Mouse (Mus musculus) CH12F3 (cell line): ENCODE data around the gene Gm5108.

Experiments
- in situ Hi-C: fragments of 300-500 bp; cut with MboI; formaldehyde crosslinking; loops from 2 replicates; pipeline ENCODE4 v1.14.3; 2020; ENCODE audit warnings: low sequenced_read_pairs

Gm5108 gene

GRCm38 (mm10) chr5:67941369-67941768, at the start of gene Gm5108:
Gm5108 (plus strand) TSS chr5:67941669.
- in situ Hi-C loops, result no loop called here

DNA sequence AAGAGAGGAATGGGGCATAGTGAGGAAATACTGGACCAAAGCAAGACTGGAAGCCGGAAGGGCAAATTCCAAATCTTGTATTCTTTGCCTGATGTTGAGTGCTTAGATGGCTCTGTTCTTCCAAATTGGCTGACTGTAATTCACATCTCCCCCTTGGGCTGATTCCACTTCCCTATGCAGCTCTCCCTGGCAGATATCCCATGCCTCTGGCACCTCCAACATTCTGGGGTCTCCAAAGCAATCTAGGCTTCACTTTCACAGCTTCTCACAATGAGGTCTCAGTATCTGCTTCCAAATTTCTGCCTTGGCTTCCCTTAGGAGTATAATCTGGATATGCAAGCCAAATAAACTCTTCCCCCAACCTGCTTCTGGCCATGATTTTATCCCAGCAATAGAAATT, 42.5 kb upstream of the Gm5108 start:
- in situ Hi-C loops, result no loop called here

GRCm38 (mm10) chr5:67904555-67904954, 36.9 kb upstream of the Gm5108 start:
- in situ Hi-C loops, result no loop called here

- in situ Hi-C loops, result no loop called here
Measured at GRCm38 (mm10) chr5:67930584-67930983, 10.9 kb upstream of the Gm5108 start.

DNA sequence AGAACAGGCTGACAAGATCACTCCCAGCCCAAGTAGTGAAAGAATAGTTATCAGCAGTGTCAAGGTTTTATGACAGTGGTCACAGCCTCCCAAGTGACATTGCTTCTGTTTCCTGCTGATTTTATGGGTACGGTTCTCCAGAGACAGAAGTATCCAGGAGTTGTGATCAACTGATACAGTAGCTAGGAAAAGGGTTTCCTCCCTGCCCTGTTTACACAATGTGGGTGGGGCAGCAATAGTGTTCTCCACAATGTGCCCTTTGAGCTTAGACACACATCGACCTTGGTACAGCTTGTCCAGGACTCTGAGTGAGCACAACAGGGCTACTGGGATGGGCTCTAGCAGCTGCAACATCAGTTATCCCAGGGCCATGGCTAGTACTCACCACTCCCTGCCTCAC, 9.8 kb upstream of the Gm5108 start:
- in situ Hi-C loops, result no loop called here

- in situ Hi-C loops, result no loop called here
Measured at GRCm38 (mm10) chr5:67943199-67943598, 1.7 kb downstream of the Gm5108 start.

- in situ Hi-C loops, result no loop called here
Measured at GRCm38 (mm10) chr5:67944074-67944785, 2.8 kb downstream of the Gm5108 start.

DNA sequence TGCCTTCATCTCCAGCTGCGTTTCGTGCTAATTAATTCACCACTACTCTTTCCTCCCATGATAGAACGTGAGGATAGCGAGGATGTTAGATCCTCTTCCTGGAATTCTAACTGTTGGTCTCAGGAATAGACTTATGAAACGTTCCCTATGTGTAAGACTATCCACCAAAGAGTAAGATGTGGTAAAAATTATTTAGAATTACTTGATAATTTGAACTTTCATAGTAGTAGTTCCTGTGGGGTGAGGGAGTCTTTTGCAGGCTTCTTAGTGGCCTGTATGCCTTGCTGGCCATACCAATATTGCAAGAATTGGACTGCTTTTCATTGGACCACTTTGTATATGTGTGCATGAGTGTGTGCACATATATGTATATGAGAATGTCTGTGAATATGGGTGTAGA, 4.9 kb downstream of the Gm5108 start, which contains the start of gene Gm21905:
TSS of gene Gm21905 (minus strand) at position 101 of the 400 bp plus-strand sequence.
- in situ Hi-C loops, result no loop called here

GRCm38 (mm10) chr5:67947006-67947405, 5.5 kb downstream of the Gm5108 start:
- in situ Hi-C loops, result no loop called here

GRCm38 (mm10) chr5:67948074-67948473, 6.6 kb downstream of the Gm5108 start:
- in situ Hi-C loops, result no loop called here

- in situ Hi-C loops, result no loop called here
Measured at GRCm38 (mm10) chr5:67954097-67954496, 12.6 kb downstream of the Gm5108 start.

DNA sequence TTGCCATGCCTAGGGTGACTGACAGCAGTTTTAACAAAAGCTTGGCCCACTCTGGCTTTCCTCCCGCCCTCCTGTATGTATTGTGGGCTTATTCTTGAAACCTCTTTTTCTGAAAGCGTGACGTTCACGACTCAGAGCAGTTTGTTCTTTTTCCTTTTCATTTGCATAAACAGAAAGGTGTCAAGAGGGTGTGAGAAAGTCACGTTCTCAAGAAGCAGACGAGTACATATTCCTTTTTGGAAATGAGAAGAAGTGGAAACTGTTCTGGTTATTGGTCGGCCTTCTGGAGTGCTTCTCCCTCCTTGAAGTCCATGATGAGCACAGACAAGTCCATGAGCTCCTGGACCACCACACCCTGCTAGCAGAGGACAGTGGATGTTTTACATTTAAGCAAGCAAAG, 14.0 kb downstream of the Gm5108 start:
- in situ Hi-C loops, result no loop called here

DNA sequence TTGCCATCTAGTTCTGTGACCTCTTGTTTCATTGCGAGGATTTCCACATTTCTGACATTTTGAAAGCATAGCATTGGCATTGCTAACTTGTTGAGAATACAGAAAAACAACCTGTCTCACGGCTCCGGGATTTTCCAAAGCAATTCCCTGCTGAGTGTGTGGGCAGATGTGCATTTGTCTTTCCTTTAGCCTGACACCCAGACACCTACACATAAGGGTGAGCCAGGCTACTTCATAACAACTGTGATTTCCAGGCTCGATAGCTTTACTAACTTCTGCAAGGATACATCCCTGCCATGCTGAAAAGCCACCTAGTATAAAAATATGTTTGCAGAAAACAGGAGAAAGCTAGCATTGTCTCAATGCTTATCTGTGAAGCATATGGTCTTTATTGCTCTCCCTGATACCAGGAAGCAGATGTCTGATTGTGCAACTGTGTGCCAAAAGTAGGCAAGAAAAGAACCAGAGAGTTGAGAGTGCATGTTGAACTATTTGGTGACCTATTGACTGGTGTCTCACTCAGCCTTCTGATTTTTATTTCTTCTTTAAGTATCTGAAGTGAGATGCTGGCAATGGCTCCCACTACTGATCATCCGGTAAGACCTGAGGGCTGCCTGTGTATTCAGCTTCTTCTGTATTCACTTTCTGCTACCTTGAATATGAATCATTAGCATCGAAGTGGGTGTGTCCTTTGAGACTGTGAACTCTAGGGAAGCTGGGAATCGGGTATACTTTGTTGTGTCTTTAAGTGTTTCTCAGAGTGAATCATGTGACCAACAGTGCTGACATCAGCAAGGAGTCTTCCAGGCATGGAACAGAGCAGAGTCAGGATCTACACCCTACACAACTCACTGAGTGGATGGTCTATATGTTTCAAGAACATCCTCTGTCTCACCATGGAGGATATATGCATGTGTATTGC, 20.5 kb downstream of the Gm5108 start:
- in situ Hi-C loops, result no loop called here

DNA sequence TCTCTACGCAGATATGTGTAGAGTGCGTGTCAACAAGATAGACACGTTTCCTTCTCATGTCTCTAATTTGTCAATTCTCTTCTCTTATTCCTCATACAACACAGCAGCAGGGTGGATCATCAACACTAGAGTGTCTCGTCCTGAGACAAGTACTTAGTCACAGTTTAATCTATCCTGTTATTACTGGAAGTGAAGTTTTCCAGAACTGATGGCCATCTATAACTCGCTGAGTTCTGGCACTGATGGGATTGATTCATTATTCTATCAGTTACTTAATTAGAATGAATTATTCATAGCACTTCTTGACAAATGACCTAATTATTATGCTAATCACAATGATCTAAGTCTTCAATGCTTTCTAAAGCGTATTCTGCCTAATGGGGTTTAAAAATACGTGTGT, 28.1 kb downstream of the Gm5108 start:
- in situ Hi-C loops, result no loop called here

DNA sequence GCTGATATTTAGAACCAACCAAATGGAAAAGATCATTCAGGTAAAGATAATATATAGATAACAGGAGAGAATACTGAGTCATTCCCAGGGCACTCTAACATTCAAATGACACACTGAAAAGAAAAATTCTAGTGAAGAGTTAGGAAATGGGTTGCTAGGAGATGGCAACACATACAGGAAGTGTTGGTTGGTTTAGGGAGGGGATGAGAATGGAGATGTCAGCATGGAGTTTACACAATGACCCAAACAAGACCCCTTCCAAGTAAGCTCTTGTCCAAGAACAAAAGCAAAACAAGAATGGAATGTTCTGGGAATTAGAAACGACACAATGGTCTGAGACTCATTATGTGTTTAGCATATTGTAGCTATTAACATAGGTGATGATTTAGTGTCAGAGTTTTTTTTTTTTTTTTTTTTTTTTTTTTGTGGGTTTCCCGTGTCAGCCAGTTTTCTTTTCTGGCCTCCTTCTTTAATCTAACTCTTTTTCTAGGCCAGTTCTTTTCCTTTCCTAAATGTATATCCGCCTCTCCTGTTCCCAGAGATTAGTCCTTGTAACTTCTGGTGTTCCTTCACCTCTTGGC, 40.6 kb downstream of the Gm5108 start:
- in situ Hi-C loops, result no loop called here

DNA sequence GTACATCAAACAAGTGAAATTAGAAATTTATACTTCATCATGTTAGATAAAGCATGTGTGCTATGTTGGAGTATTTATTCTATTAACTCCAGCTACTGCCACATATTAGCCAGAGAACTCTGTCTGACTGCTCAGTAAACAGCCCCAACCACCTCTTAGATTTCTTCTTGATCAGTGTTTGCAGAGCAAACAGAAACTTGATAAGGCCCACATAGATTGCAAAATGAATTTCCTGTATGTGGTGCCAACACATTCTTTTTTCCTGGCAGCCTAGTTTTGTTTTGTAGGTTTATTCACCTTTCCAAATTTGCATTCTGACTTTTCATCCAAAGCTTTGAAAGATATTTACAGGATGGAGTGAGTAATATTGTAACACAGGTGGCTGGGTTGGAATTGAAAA, 49.0 kb downstream of the Gm5108 start:
- in situ Hi-C loops, result no loop called here

DNA sequence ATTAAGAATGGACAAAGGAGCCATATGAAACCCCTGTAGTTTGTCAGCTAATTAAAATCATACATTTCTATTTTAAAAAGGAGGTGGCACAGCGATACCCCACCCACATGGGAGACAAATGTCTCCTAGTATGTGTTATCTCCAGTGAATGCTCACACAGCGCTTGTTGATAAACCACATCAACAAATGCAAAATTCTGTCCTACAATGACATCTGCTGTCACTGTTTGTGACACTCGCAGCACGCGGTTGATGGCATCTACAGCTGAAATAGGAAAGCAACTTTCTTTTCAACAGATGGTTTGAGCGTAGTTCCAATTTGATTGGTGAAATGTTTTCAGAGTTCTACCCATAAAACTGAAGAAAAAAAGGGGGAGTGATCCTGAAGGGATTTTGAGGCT, 61.1 kb downstream of the Gm5108 start:
- in situ Hi-C loops, result no loop called here

DNA sequence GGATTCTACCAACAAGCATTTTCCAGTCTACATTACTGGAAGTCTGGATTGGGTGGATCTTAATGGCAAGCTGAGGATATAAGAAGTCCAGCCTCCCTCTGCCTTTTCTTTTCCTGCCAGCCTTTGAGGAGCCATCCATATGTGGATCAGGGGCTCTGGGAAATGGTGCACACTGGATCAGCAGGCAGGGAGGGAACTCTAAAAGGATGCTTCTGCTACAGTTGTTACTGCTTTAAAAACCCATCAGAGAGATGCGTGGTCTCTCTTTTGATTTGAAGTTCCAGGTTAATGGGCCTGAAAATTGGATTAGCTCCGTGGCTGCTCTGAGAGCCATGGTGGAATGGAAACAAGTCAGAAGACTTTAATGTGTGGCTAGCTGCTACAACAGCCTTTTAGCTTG, 62.4 kb downstream of the Gm5108 start:
- in situ Hi-C loops, result no loop called here

- in situ Hi-C loops, result no loop called here
Measured at GRCm38 (mm10) chr5:68004419-68004818, 63.0 kb downstream of the Gm5108 start.

DNA sequence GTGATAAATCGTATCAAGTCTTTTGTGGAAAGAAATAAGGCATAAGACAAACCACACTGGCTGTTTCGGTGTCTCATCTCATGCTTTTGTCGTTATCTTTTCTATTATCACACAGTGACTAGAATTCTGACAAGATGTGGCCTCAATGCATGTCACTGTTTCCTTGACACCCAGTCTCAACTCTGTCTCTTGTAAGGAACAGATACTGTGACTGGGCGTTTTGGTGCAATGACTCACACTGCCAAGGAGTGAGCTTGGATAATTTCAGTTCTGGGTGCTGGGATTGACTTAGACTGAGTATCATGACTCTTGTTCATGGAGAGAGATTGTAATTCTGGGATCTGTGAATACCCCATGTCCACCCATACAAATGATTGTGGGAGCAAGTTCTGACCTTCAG, 65.6 kb downstream of the Gm5108 start:
- in situ Hi-C loops, result no loop called here

DNA sequence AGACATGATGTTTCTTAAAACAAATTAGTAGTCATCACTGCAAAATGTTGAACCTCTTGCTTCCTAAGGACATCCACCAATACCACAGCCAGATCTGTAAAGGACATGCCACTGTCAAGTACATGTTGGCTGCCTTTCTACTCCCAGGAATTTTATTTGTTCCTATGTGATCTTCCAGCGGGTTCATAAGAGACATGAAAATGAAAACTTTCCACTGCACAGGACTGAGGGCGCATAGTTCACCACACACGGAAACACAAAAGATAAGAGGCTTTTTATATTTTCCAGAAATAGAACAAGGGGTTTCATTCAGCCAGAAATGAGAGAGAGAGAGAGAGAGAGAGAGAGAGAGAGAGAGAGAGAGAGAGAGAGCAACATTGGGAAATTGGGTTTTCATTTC, 70.1 kb downstream of the Gm5108 start:
- in situ Hi-C loops, result no loop called here

- in situ Hi-C loops, result no loop called here
Measured at GRCm38 (mm10) chr5:68012618-68013017, 71.1 kb downstream of the Gm5108 start.
